Mouse (Mus musculus) heart, embryonic 11.5 days (tissue): ENCODE measurements around the gene Cryba4. TPM values are rescaled to one million over a fixed set of nuclear protein-coding genes. Genes with fewer than 3 reads are reported as not detected.

Experiments used
- ATAC-seq: fragments of 200-750 bp; cut with Nextera tagmentation; replicated peaks from 2 replicates; pipeline ENCODE4 v1.8.0; 2017; ENCODE audit warnings: moderate library complexity; ENCODE audit not compliant: insufficient number of reproducible peaks, low FRiP score, low TSS enrichment
- H3K27ac ChIP-seq: fragments of 300-500 bp; sonication (generic); 2 replicates; pipeline ENCODE4 v1.5.1; 2014; ENCODE audit warnings: mild to moderate bottlenecking, low read depth, low read length
- H3K27me3 ChIP-seq: fragments of 300-500 bp; sonication (generic); 2 replicates; pipeline ENCODE4 v1.6.1; 2014; ENCODE audit warnings: mild to moderate bottlenecking, low read length, mixed read lengths; ENCODE audit not compliant: control insufficient read depth, insufficient read depth
- H3K36me3 ChIP-seq: fragments of 300-500 bp; sonication (generic); 2 replicates; pipeline ENCODE4 v1.6.1; 2014; ENCODE audit warnings: mild to moderate bottlenecking, low read length, moderate library complexity, mixed read lengths; ENCODE audit not compliant: control insufficient read depth, insufficient read depth
- H3K4me1 ChIP-seq: fragments of 300-500 bp; sonication (generic); 2 replicates; pipeline ENCODE4 v1.6.1; 2014; ENCODE audit warnings: low read length; ENCODE audit not compliant: control insufficient read depth, insufficient read depth
- H3K4me2 ChIP-seq: fragments of 300-500 bp; sonication (generic); 2 replicates; pipeline ENCODE4 v1.6.1; 2014; ENCODE audit warnings: mild to moderate bottlenecking, moderate library complexity
- H3K4me3 ChIP-seq: fragments of 300-500 bp; sonication (generic); 2 replicates; pipeline ENCODE4 v1.5.1; 2014; ENCODE audit warnings: low read depth, low read length
- H3K9ac ChIP-seq: fragments of 300-500 bp; sonication (generic); 2 replicates; pipeline ENCODE4 v1.6.1; 2014; ENCODE audit warnings: mild to moderate bottlenecking, low read depth, low read length, moderate library complexity
- H3K9me3 ChIP-seq: fragments of 300-500 bp; sonication (generic); replicated peaks from 2 replicates; pipeline ENCODE4 v1.6.1; 2016; ENCODE audit warnings: low read length; ENCODE audit not compliant: control insufficient read depth
- WGBS: fragments of 180-500 bp; shearing (Covaris S2); extraction: QIAGEN DNeasy Blood & Tissue Kit; methylation state at CpG from one replicate; pipeline ENCODE4 v1.1.7; 2014; ENCODE audit not compliant: insufficient replicate concordance; 5-methylcytosine and 5-hydroxymethylcytosine counted together
- polyA plus RNA-seq: library from polyadenylated mRNA; unstranded; fragments of >200 nt; fragmentation: Nextera tagmentation; extraction: Ambion mirVana; gene quantifications from 2 replicates; pipeline ENCODE4 v1.2.1, GENCODE M21; 2014

Cryba4 gene
- polyA plus RNA-seq, 1 experiment from 2014 or later, result 0.66 TPM

DNA sequence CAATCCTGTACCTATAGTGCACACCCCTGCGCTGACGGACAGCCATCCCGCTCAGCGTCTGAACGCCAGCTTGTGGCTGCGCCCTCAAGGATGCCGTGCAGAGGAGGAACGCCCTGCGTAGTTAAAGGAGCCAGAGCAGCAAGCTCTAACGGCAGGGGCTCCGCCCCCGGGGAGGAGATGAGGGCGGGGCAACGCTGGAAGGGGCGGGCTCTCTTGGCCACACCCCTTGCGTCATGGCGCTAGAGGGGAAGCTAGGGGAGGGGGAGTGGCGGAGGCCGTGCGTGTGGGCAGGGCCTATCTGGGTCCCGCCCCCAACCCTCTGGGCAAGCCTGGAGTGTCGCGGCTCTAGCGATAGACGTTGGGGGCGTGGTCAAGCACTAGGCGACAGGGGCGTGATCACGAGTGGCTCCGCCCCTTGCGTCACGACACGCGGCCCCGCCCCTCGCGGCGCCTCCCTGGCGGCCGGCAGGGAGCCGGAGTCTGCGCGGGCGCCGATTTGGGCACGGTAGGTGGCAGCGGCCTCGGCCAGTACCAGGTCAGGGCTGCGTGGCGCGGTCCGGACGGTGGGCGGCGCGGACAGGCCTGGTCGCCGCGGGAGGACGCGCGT is 24.1 kb upstream of the Cryba4 start, which contains the start of gene Tpst2:
TSS of gene Tpst2 (plus strand) at position 425 of the 607 bp plus-strand sequence.
- under 1% methylated on average over 59 of the region's 62 CpGs for WGBS
- H3K9ac ChIP-seq, result peak within 1 kb of the TSS; percentile 80
- peaks cover 25% of the 10 kb centered on the region for H3K4me1 ChIP-seq
- H3K4me3 ChIP-seq, result peak within 1 kb of the TSS; percentile 74
- ATAC-seq, result peak; percentile 96
- peak within 1 kb of the TSS; percentile 55 for H3K27ac ChIP-seq
- H3K36me3 ChIP-seq, result no peaks in the 10 kb centered on the region
- H3K4me2 ChIP-seq, result peak within 1 kb of the TSS; percentile 73
- peaks cover 1% of the 10 kb centered on the region; the same call in 1 of the 2 replicates for H3K27me3 ChIP-seq
- H3K9me3 ChIP-seq, result no peaks in the 10 kb centered on the region

DNA sequence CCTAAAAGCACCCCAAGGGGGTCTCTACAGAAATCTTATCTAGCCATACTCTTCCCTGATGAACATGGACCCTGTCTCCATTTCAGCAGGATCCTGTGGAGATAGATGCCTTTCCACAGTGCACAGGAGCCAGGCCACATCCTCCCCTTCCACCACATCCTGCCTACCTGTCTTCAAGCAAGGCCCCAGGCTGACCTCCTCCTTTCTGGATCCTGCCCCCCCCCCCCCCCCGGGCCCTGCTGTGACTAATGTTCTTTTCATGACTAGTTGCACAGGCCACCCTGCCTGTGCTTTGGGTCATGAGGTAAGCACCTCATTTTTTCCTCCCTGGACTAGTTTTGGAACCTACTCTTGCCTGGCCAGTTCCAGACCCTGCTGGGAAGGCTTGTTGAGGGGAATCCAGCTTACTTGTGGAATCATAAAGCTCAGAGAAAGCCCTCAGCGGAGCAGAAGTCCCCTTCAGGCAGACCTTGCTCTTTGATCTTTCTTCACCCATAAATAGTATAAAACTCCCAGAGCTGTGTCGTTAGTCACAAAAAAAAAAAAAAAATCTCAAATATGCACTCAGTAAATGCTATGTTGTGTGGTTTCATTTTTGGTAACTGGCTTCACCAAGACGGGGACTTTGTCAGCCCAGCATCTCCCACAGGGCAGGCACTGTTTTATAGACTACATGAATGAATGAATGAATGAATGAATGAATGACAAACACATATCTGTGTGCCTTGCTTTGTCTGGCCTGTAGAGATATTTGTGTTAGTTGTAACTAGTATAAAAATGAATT is 22.9 kb upstream of the Cryba4 start:
- ATAC-seq, result no peak
- H3K4me2 ChIP-seq, result peak overlapping the region; percentile 73
- H3K9ac ChIP-seq, result no peak overlapping the region
- no peaks in the 10 kb centered on the region for H3K9me3 ChIP-seq
- no peak overlapping the region for H3K27ac ChIP-seq
- peaks cover 9% of the 10 kb centered on the region for H3K27me3 ChIP-seq
- WGBS, result 66% methylated on average over 3 of the region's 4 CpGs
- no peaks in the 10 kb centered on the region for H3K36me3 ChIP-seq
- peaks cover 23% of the 10 kb centered on the region for H3K4me1 ChIP-seq
- H3K4me3 ChIP-seq, result 0 out of 2 replicates have a peak overlapping the region, but pooled peaks have one; percentile 74

- H3K4me2 ChIP-seq, result no peak overlapping the region
- H3K9ac ChIP-seq, result no peak overlapping the region
- no peaks in the 10 kb centered on the region for H3K9me3 ChIP-seq
- ATAC-seq, result no peak
- H3K36me3 ChIP-seq, result no peaks in the 10 kb centered on the region
- peaks cover 10% of the 10 kb centered on the region; the same call in 1 of the 2 replicates for H3K4me1 ChIP-seq
- H3K27ac ChIP-seq, result no peak overlapping the region
- H3K27me3 ChIP-seq, result peaks cover 17% of the 10 kb centered on the region
- 38% methylated on average over 2 of the region's 2 CpGs for WGBS
- no peak overlapping the region for H3K4me3 ChIP-seq
Measured at GRCm38 (mm10) chr5:112273746-112274463, 21.6 kb upstream of the Cryba4 start.

DNA sequence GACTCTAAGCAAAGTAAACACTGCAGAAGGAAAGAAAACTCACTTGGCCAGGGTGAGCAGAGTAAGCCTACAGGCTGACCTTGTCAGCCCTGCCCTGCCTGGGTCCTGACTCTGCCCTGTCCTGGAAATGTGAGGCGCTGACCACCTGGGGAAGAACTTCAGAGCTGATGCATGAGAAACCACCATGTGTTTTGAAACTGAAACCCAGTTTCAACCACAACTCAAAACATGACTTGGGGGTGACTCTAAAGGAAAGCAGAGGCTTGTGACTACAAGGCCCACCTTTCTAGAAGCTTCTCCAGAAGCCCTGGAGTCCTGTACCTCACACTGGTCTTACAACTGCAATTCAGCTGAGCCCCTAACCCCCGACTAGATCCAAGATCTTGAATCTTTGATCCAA is 20.6 kb upstream of the Cryba4 start:
- H3K9ac ChIP-seq, result no peak overlapping the region
- peaks cover 26% of the 10 kb centered on the region for H3K27me3 ChIP-seq
- H3K4me3 ChIP-seq, result no peak overlapping the region
- H3K27ac ChIP-seq, result no peak overlapping the region
- H3K9me3 ChIP-seq, result no peaks in the 10 kb centered on the region
- ATAC-seq, result no peak
- 50% methylated on average over 2 of the region's 2 CpGs for WGBS
- peaks cover 8% of the 10 kb centered on the region; the same call in 1 of the 2 replicates for H3K4me1 ChIP-seq
- H3K36me3 ChIP-seq, result no peaks in the 10 kb centered on the region
- no peak overlapping the region for H3K4me2 ChIP-seq

DNA sequence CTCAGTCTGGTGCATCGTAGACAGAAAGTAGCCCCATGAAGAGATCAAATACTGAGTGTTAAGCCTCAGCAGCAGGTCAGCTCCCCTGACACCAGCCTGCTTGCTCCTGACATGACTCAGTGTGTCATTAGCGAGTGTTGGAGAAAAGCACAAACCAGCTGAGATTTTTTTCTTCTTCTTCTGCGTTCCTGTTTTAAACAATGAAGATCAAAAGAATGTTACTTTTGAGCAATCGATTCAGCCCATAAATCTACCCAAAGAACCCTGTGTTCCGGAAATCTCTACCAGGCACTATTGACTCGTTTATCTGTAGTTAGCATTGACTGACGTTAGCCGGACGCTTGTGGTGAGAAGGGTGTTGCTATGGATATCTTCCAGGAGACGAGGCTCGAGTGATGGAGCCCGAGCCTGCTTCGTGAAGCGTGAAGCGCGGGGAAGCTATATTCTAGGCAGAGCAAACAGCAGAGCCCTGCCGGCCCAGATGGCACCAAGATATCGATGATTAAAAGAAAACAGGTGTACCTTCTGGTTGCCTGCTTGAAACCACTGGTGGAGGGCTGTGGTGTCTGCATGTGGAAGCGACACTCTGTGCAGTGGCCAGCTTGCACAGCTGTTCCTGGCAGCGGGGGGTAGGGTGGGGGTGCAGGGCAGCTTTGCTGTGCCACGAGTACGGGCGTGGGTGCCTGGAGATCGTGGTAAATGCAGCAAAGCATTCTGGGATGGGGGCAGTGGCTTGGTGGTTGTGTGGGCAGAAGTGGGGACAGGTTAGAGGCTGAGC is 18.6 kb upstream of the Cryba4 start:
- H3K9me3 ChIP-seq, result no peaks in the 10 kb centered on the region
- H3K4me3 ChIP-seq, result no peak overlapping the region
- no peak overlapping the region for H3K27ac ChIP-seq
- H3K36me3 ChIP-seq, result no peaks in the 10 kb centered on the region
- H3K4me1 ChIP-seq, result peaks cover 2% of the 10 kb centered on the region; the same call in 1 of the 2 replicates
- no peak overlapping the region for H3K4me2 ChIP-seq
- H3K27me3 ChIP-seq, result peaks cover 38% of the 10 kb centered on the region
- 47% methylated on average over 24 of the region's 24 CpGs for WGBS
- no peak overlapping the region for H3K9ac ChIP-seq
- ATAC-seq, result no peak

GRCm38 (mm10) chr5:112266011-112266777 is 13.9 kb upstream of the Cryba4 start:
- Histone ChIP-seq H3K9ac (no peak overlapping the region), H3K4me3 (no peak overlapping the region), H3K36me3 (no peaks in the 10 kb centered on the region), H3K27me3 (peaks cover 37% of the 10 kb centered on the region), H3K27ac (no peak overlapping the region), H3K4me1 (peaks cover 1% of the 10 kb centered on the region; the same call in 1 of the 2 replicates), H3K4me2 (peak overlapping the region; percentile 25), H3K9me3 (no peaks in the 10 kb centered on the region)
- WGBS, result 54% methylated on average over 9 of the region's 9 CpGs
- 0 out of 2 replicates have a peak, but pooled peaks have one; percentile 31 for ATAC-seq

DNA sequence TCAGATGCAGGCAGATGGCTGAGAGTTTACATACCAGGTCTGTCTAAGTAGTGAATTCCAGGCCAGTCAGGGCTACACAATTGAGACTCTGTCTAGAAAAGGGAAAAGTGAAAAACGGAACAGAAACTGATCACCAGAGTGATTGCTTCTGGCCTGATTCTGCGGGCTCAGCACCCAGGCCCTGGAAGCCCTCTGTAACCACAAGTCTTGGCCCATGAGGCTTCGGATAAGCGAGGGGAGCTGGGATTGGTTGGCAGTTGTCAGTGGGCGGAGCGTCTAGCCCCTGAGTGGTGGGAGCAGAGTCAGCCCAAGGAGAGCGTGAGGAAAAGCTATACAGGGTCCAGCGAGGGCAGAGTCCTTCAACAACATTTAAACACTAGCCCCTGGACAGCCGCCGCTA is 13.2 kb upstream of the Cryba4 start:
- Histone ChIP-seq H3K4me2 (peak overlapping the region; percentile 25), H3K36me3 (no peaks in the 10 kb centered on the region), H3K9ac (no peak overlapping the region), H3K27ac (no peak overlapping the region), H3K9me3 (no peaks in the 10 kb centered on the region), H3K27me3 (peaks cover 34% of the 10 kb centered on the region), H3K4me3 (no peak overlapping the region), H3K4me1 (no peaks in the 10 kb centered on the region; the same call in 1 of the 2 replicates)
- 8% methylated on average over 10 of the region's 10 CpGs for WGBS
- 0 out of 2 replicates have a peak, but pooled peaks have one; percentile 26 for ATAC-seq
